Mouse (Mus musculus): Measurements from ENCODE around the gene Slc11a1. TPM values are rescaled to one million over a fixed set of nuclear protein-coding genes. Genes with fewer than 3 reads are reported as not detected.

Gene Slc11a1
- total and polyA plus RNA-seq, 2 experiments from 2014 or later = 3.3 to 10.7 TPM

- ATAC-seq (no peak), DNase-seq (no peak)
- no peak for TF ChIP-seq CTCF (IDR thresholded peaks at IDR 0.05; ENCODE audit: low read depth)
- no peak overlapping the region for H3K4me3 ChIP-seq (ENCODE audit: low read depth, low read length)
- no peaks in the 10 kb centered on the region for H3K36me3 ChIP-seq (ENCODE audit: insufficient read depth)
- no peak overlapping the region for H3K4me2 ChIP-seq (ENCODE audit: low read depth)
- WGBS = 85% methylated on average over 5 of the region's 5 CpGs
- H3K9me3 ChIP-seq (ENCODE audit: low read length) = no peaks in the 10 kb centered on the region
- no peak overlapping the region for H3K9ac ChIP-seq
- H3K27ac ChIP-seq (ENCODE audit: low read depth, low read length) = no peak overlapping the region
- H3K27me3 ChIP-seq (ENCODE audit: insufficient read depth, low read length) = no peaks in the 10 kb centered on the region
- H3K4me1 ChIP-seq (ENCODE audit: insufficient read depth) = no peaks in the 10 kb centered on the region
Measured at GRCm38 (mm10) chr1:74380484-74380883, 5.5 kb downstream of the Slc11a1 start.

- TF ChIP-seq CTCF (IDR thresholded peaks at IDR 0.05; ENCODE audit: low read depth) = no peak
- 91% methylated on average over 10 of the region's 10 CpGs for WGBS
- ATAC-seq = no peak
Measured at GRCm38 (mm10) chr1:74381588-74382021, 6.6 kb downstream of the Slc11a1 start.

GRCm38 (mm10) chr1:74383385-74383784, 8.4 kb downstream of the Slc11a1 start:
- Histone ChIP-seq H3K27ac (ENCODE audit: low read depth, low read length) (no peak overlapping the region), H3K4me3 (ENCODE audit: low read depth, low read length) (no peak overlapping the region), H3K4me2 (ENCODE audit: low read depth) (no peak overlapping the region), H3K4me1 (ENCODE audit: insufficient read depth) (no peaks in the 10 kb centered on the region), H3K9me3 (ENCODE audit: low read length) (no peaks in the 10 kb centered on the region), H3K9ac (no peak overlapping the region), H3K27me3 (ENCODE audit: insufficient read depth, low read length) (no peaks in the 10 kb centered on the region), H3K36me3 (ENCODE audit: insufficient read depth) (no peaks in the 10 kb centered on the region)
- no peak for ATAC-seq
- no peak for DNase-seq
- no peak for TF ChIP-seq CTCF (IDR thresholded peaks at IDR 0.05; ENCODE audit: low read depth)
- WGBS = 92% methylated on average over 13 of the region's 13 CpGs

More at GRCm38 (mm10) chr1:74381588-74382021, 6.6 kb downstream of the Slc11a1 start:
- Histone ChIP-seq H3K27ac (ENCODE audit: low read depth, low read length) (no peak overlapping the region), H3K36me3 (ENCODE audit: insufficient read depth) (no peaks in the 10 kb centered on the region), H3K9me3 (ENCODE audit: low read length) (no peaks in the 10 kb centered on the region), H3K27me3 (ENCODE audit: insufficient read depth, low read length) (no peaks in the 10 kb centered on the region), H3K4me3 (ENCODE audit: low read depth, low read length) (no peak overlapping the region), H3K4me2 (ENCODE audit: low read depth) (no peak overlapping the region), H3K4me1 (ENCODE audit: insufficient read depth) (no peaks in the 10 kb centered on the region), H3K9ac (no peak overlapping the region)
- DNase-seq = no peak

- no peaks in the 10 kb centered on the region for H3K9me3 ChIP-seq (ENCODE audit: low read length)
- H3K9ac ChIP-seq = no peak overlapping the region
- H3K4me3 ChIP-seq (ENCODE audit: low read depth, low read length) = no peak overlapping the region
- DNase-seq (no peak), ATAC-seq (no peak)
- no peak for TF ChIP-seq CTCF (IDR thresholded peaks at IDR 0.05; ENCODE audit: low read depth)
- WGBS = 85% methylated on average over 8 of the region's 8 CpGs
- H3K36me3 ChIP-seq (ENCODE audit: insufficient read depth) = no peaks in the 10 kb centered on the region
- H3K27ac ChIP-seq (ENCODE audit: low read depth, low read length) = no peak overlapping the region
- H3K4me2 ChIP-seq (ENCODE audit: low read depth) = no peak overlapping the region
- H3K27me3 ChIP-seq (ENCODE audit: insufficient read depth, low read length) = no peaks in the 10 kb centered on the region
- H3K4me1 ChIP-seq (ENCODE audit: insufficient read depth) = no peaks in the 10 kb centered on the region
Measured at GRCm38 (mm10) chr1:74384525-74384924, 9.5 kb downstream of the Slc11a1 start.

GRCm38 (mm10) chr1:74385064-74385463, 10.1 kb downstream of the Slc11a1 start:
- no peak overlapping the region for H3K27ac ChIP-seq (ENCODE audit: low read depth, low read length)
- no peak overlapping the region for H3K4me3 ChIP-seq (ENCODE audit: low read depth, low read length)
- ATAC-seq = no peak
- no peak for DNase-seq
- no peak for TF ChIP-seq CTCF (IDR thresholded peaks at IDR 0.05; ENCODE audit: low read depth)
- 95% methylated on average over 10 of the region's 10 CpGs for WGBS
- H3K4me2 ChIP-seq (ENCODE audit: low read depth) = no peak overlapping the region
- H3K4me1 ChIP-seq (ENCODE audit: insufficient read depth) = no peaks in the 10 kb centered on the region
- H3K9ac ChIP-seq = no peak overlapping the region
- no peaks in the 10 kb centered on the region for H3K9me3 ChIP-seq (ENCODE audit: low read length)
- no peaks in the 10 kb centered on the region for H3K27me3 ChIP-seq (ENCODE audit: insufficient read depth, low read length)
- no peaks in the 10 kb centered on the region for H3K36me3 ChIP-seq (ENCODE audit: insufficient read depth)

- no peaks in the 10 kb centered on the region for H3K9me3 ChIP-seq (ENCODE audit: low read length)
- H3K4me2 ChIP-seq (ENCODE audit: low read depth) = no peak overlapping the region
- H3K9ac ChIP-seq = no peak overlapping the region
- no peak for ATAC-seq
- DNase-seq = no peak
- no peak overlapping the region for H3K4me3 ChIP-seq (ENCODE audit: low read depth, low read length)
- H3K27me3 ChIP-seq (ENCODE audit: insufficient read depth, low read length) = 0 out of 2 replicates have a peak, but pooled peaks cover 3% of the 10 kb centered on the region
- 85% methylated on average over 8 of the region's 8 CpGs for WGBS
- H3K36me3 ChIP-seq (ENCODE audit: insufficient read depth) = no peaks in the 10 kb centered on the region
- no peaks in the 10 kb centered on the region for H3K4me1 ChIP-seq (ENCODE audit: insufficient read depth)
- H3K27ac ChIP-seq (ENCODE audit: low read depth, low read length) = no peak overlapping the region
- no peak for TF ChIP-seq CTCF (IDR thresholded peaks at IDR 0.05; ENCODE audit: low read depth)
Measured at GRCm38 (mm10) chr1:74385531-74385930, 10.5 kb downstream of the Slc11a1 start.

- DNase-seq = no peak
- Histone ChIP-seq H3K27ac (ENCODE audit: low read depth, low read length) (peak overlapping the region; percentile 91), H3K36me3 (ENCODE audit: insufficient read depth) (no peaks in the 10 kb centered on the region), H3K4me1 (ENCODE audit: insufficient read depth) (no peaks in the 10 kb centered on the region), H3K4me3 (ENCODE audit: low read depth, low read length) (peak overlapping the region; percentile 74), H3K27me3 (ENCODE audit: insufficient read depth, low read length) (0 out of 2 replicates have a peak, but pooled peaks cover 6% of the 10 kb centered on the region), H3K4me2 (ENCODE audit: low read depth) (peak overlapping the region; percentile 74), H3K9ac (peak overlapping the region; percentile 69), H3K9me3 (ENCODE audit: low read length) (no peaks in the 10 kb centered on the region)
- WGBS = 59% methylated on average over 7 of the region's 10 CpGs
- no peak for ATAC-seq
- no peak for TF ChIP-seq CTCF (IDR thresholded peaks at IDR 0.05; ENCODE audit: low read depth)
Measured at GRCm38 (mm10) chr1:74386363-74386713, 11.3 kb downstream of the Slc11a1 start.

Measured in forebrain, postnatal 0 days (tissue).